Mouse (Mus musculus) cerebral cortex, adult 2 months (tissue): ENCODE measurements around the gene Gm20521.

Source experiments
- whole genome bisulfite sequencing: fragments of 180-500 bp; shearing (Covaris S2); methylation state at CpG from one replicate; pipeline ENCODE4 v1.1.7; 2018; 5-methylcytosine and 5-hydroxymethylcytosine counted together

The Gm20521 gene

GRCm38 (mm10) chr14:54883154-54884021, at the start of gene Gm20521, which contains the start of gene Bcl2l2:
Gene Gm20521 (plus strand): TSS chr14:54883441.
Gene Bcl2l2 (plus strand): TSS chr14:54883377.
- WGBS = under 1% methylated on average over 27 of the region's 27 CpGs

GRCm38 (mm10) chr14:54843461-54843860, 39.8 kb upstream of the Gm20521 start:
- 5% methylated on average over 4 of the region's 4 CpGs for WGBS

GRCm38 (mm10) chr14:54855726-54856125, 27.5 kb upstream of the Gm20521 start:
- 92% methylated on average over 3 of the region's 3 CpGs for WGBS

- 86% methylated on average over 7 of the region's 7 CpGs for WGBS
Observed at GRCm38 (mm10) chr14:54856703-54857102, 26.5 kb upstream of the Gm20521 start.

GRCm38 (mm10) chr14:54857891-54858290, 25.4 kb upstream of the Gm20521 start:
- whole genome bisulfite sequencing = 81% methylated on average over 9 of the region's 9 CpGs

GRCm38 (mm10) chr14:54860511-54860910, 22.7 kb upstream of the Gm20521 start:
- WGBS = 34% methylated on average over 2 of the region's 2 CpGs

GRCm38 (mm10) chr14:54863501-54864312, 19.5 kb upstream of the Gm20521 start:
- 1% methylated on average over 56 of the region's 56 CpGs for WGBS

GRCm38 (mm10) chr14:54864313-54865036, 18.8 kb upstream of the Gm20521 start:
- 12% methylated on average over 21 of the region's 21 CpGs for WGBS

- WGBS = 79% methylated on average over 5 of the region's 5 CpGs
Observed at GRCm38 (mm10) chr14:54865626-54866025, 17.6 kb upstream of the Gm20521 start.

GRCm38 (mm10) chr14:54866268-54866667, 17.0 kb upstream of the Gm20521 start:
- 58% methylated on average over 3 of the region's 3 CpGs for WGBS

GRCm38 (mm10) chr14:54866936-54867335, 16.3 kb upstream of the Gm20521 start:
- 62% methylated on average over 5 of the region's 5 CpGs for WGBS

- WGBS = 81% methylated on average over 4 of the region's 4 CpGs
Observed at GRCm38 (mm10) chr14:54868026-54868425, 15.2 kb upstream of the Gm20521 start.

GRCm38 (mm10) chr14:54870861-54871260, 12.4 kb upstream of the Gm20521 start, which contains the start of gene Homez:
Gene Homez (minus strand): TSS chr14:54870961.
- 87% methylated on average over 5 of the region's 5 CpGs for WGBS

- 83% methylated on average over 3 of the region's 3 CpGs for WGBS
Observed at GRCm38 (mm10) chr14:54874165-54874564, 9.1 kb upstream of the Gm20521 start.

GRCm38 (mm10) chr14:54875844-54876538, 7.2 kb upstream of the Gm20521 start:
- WGBS = 2% methylated on average over 36 of the region's 36 CpGs

GRCm38 (mm10) chr14:54876539-54877047, 6.6 kb upstream of the Gm20521 start:
- WGBS = 1% methylated on average over 72 of the region's 72 CpGs

- WGBS = under 1% methylated on average over 60 of the region's 61 CpGs
Observed at GRCm38 (mm10) chr14:54877048-54877715, 6.1 kb upstream of the Gm20521 start, which contains the start of gene Ppp1r3e. Gene Ppp1r3e (minus strand): TSS chr14:54877550.

- WGBS = 35% methylated on average over 21 of the region's 21 CpGs
Observed at GRCm38 (mm10) chr14:54884022-54884712, 926 bp downstream of the Gm20521 start.

- WGBS = 83% methylated on average over 11 of the region's 11 CpGs
Observed at GRCm38 (mm10) chr14:54885309-54885708, 2.1 kb downstream of the Gm20521 start.

- 91% methylated on average over 3 of the region's 3 CpGs for WGBS
Observed at GRCm38 (mm10) chr14:54892200-54892599, 9.0 kb downstream of the Gm20521 start, which contains the start of gene Pabpn1. Gene Pabpn1 (plus strand): TSS chr14:54892500.
